Mouse (Mus musculus) C2C12 (cell line): Measurements from ENCODE around the gene Nus1.

ENCODE experiments used
- CEBPB ChIP-seq: IDR thresholded peaks from one replicate; pipeline ENCODE4 v1.6.1; 2011; ENCODE audit warnings: low read depth, mild to moderate bottlenecking, control low read depth, moderate library complexity
- CTCF ChIP-seq: IDR thresholded peaks from one replicate; pipeline ENCODE4 v1.5.1; 2011; ENCODE audit not compliant: control insufficient read depth, insufficient read depth, insufficient read length
- MAX ChIP-seq: IDR thresholded peaks from one replicate; pipeline ENCODE4 v1.6.1; 2011; ENCODE audit warnings: mild to moderate bottlenecking, control low read depth
- MYOD1 ChIP-seq: IDR thresholded peaks from one replicate; pipeline ENCODE4 v1.6.1; 2011; ENCODE audit warnings: low read depth; ENCODE audit not compliant: control insufficient read depth, insufficient read length
- MYOG ChIP-seq: IDR thresholded peaks from one replicate; pipeline ENCODE4 v1.6.1; 2011; ENCODE audit not compliant: control insufficient read depth, insufficient read length; ENCODE audit errors: extremely low read depth
- USF1 ChIP-seq: IDR thresholded peaks from one replicate; pipeline ENCODE4 v1.6.1; 2011; ENCODE audit warnings: low read depth, mild to moderate bottlenecking, control low read depth, moderate library complexity

DNA sequence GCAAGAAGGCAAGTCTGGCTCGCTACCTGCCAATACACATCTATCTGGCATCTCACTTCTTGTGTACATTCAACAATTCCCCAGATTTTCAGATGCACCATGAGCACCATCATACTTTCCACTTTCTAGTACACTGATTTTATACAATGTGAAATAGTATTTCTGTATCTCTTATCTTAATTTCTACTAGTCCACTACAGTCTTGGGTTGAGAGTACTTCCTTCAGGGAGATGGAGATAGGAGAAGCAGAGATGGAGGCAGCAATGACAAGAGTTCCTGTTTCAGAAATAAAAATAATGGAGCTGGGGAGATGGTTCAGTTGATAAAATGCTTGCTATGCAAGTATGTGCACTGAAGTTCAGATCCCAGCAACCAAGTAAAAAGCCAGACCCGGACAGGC lies 39.5 kb upstream of the Nus1 start:
- no peak for TF ChIP-seq CTCF
- TF ChIP-seq CEBPB, result no peak
- TF ChIP-seq USF1, result no peak
- TF ChIP-seq MYOG, result no peak
- TF ChIP-seq MYOD1, result no peak
- TF ChIP-seq MAX, result no peak
